Mouse (Mus musculus) erythroblast, embryonic 14.5 days (primary cell): ENCODE results near the gene Ddx41. TPM values are rescaled to one million over a fixed set of nuclear protein-coding genes. Genes with fewer than 3 reads are reported as not detected.
"Not testable (repeated sequence)": the region's sequence is repeated elsewhere in the genome, so short reads cannot be mapped to it uniquely, and the experiment has no call there.

Experiments used
- H3K27me3 ChIP-seq: 2 replicates; pipeline ENCODE4 v1.6.1; 2012; ENCODE audit warnings: inconsistent platforms; ENCODE audit not compliant: control insufficient read depth
- H3K36me3 ChIP-seq: 2 replicates; pipeline ENCODE4 v1.6.1; 2012; ENCODE audit warnings: mild to moderate bottlenecking, inconsistent platforms; ENCODE audit not compliant: control insufficient read depth
- H3K4me1 ChIP-seq: 2 replicates; pipeline ENCODE4 v1.6.1; 2012; ENCODE audit warnings: inconsistent platforms; ENCODE audit not compliant: control insufficient read depth
- H3K4me3 ChIP-seq: replicated peaks from 2 replicates; pipeline ENCODE3; 2012; ENCODE audit warnings: moderate library complexity, mild to moderate bottlenecking, inconsistent platforms
- H3K9me3 ChIP-seq: 2 replicates; pipeline ENCODE4 v1.6.1; 2012; ENCODE audit warnings: low read length, inconsistent platforms, mixed read lengths; ENCODE audit not compliant: control insufficient read depth
- GATA1 ChIP-seq: IDR thresholded peaks from 2 replicates; pipeline ENCODE4 v1.6.1; 2012; ENCODE audit warnings: low read length, inconsistent platforms, mixed read lengths
- TAL1 ChIP-seq: IDR thresholded peaks from 3 replicates; pipeline ENCODE4 v1.6.1; 2012; ENCODE audit warnings: low read length, inconsistent platforms, mixed read lengths
- polyA plus RNA-seq: library from polyadenylated mRNA; stranded (reverse); fragments of >175 nt; gene quantifications from 2 replicates; pipeline ENCODE4 v1.2.3, GENCODE M21; 2012

The Ddx41 gene
- 4.7 and 5.2 TPM in 2 replicates for polyA plus RNA-seq

GRCm38 (mm10) chr13:55536194-55537175, at the start of gene Ddx41:
Gene Ddx41, minus strand, starts transcription at chr13:55536658.
- TF ChIP-seq TAL1 (no peak), GATA1 (peak; percentile 98)
- Histone ChIP-seq H3K9me3 (no peaks in the 10 kb centered on the region), H3K4me1 (peaks cover 42% of the 10 kb centered on the region), H3K36me3 (peaks cover 75% of the 10 kb centered on the region), H3K27me3 (no peaks in the 10 kb centered on the region), H3K4me3 (peak within 1 kb of the TSS; percentile 80)

GRCm38 (mm10) chr13:55578086-55578485, 41.6 kb upstream of the Ddx41 start:
- Histone ChIP-seq H3K9me3 (no peaks in the 10 kb centered on the region), H3K36me3 (no peaks in the 10 kb centered on the region), H3K4me3 (no peak overlapping the region), H3K4me1 (no peaks in the 10 kb centered on the region; the same call in 1 of the 2 replicates), H3K27me3 (no peaks in the 10 kb centered on the region; the same call in none of the 2 replicates)
- TF ChIP-seq GATA1 (no peak), TAL1 (no peak)

GRCm38 (mm10) chr13:55576872-55577271, 40.4 kb upstream of the Ddx41 start:
- not testable (repeated sequence) for H3K27me3 ChIP-seq, H3K4me1 ChIP-seq, H3K9me3 ChIP-seq, H3K4me3 ChIP-seq, H3K36me3 ChIP-seq

- TF ChIP-seq GATA1 (no peak), TAL1 (no peak)
- Histone ChIP-seq H3K36me3 (no peaks in the 10 kb centered on the region), H3K9me3 (no peaks in the 10 kb centered on the region), H3K4me3 (no peak overlapping the region), H3K4me1 (peaks cover 12% of the 10 kb centered on the region), H3K27me3 (no peaks in the 10 kb centered on the region)
These were observed 39.5 kb upstream of the Ddx41 start for GRCm38 (mm10) chr13:55575932-55576331.

- no peak for TF ChIP-seq TAL1
- no peak for TF ChIP-seq GATA1
- H3K4me3 ChIP-seq, result no peak overlapping the region
These were observed 37.9 kb upstream of the Ddx41 start for GRCm38 (mm10) chr13:55574321-55574720.

GRCm38 (mm10) chr13:55573432-55573831, 37.0 kb upstream of the Ddx41 start, which contains the start of gene Tmed9:
Gene Tmed9, plus strand, starts transcription at chr13:55573732.
- H3K9me3 ChIP-seq, result no peaks in the 10 kb centered on the region
- peaks cover 4% of the 10 kb centered on the region for H3K36me3 ChIP-seq
- H3K27me3 ChIP-seq, result no peaks in the 10 kb centered on the region
- TF ChIP-seq TAL1 (no peak), GATA1 (no peak)
- H3K4me1 ChIP-seq, result peaks cover 28% of the 10 kb centered on the region
- H3K4me3 ChIP-seq, result no peak within 1 kb of the TSS

More at GRCm38 (mm10) chr13:55574321-55574720, 37.9 kb upstream of the Ddx41 start:
- H3K27me3 ChIP-seq, result no peaks in the 10 kb centered on the region
- no peaks in the 10 kb centered on the region for H3K9me3 ChIP-seq
- H3K4me1 ChIP-seq, result peaks cover 24% of the 10 kb centered on the region
- no peaks in the 10 kb centered on the region for H3K36me3 ChIP-seq

GRCm38 (mm10) chr13:55571977-55572376, 35.5 kb upstream of the Ddx41 start:
- TF ChIP-seq GATA1, result no peak
- TF ChIP-seq TAL1, result no peak
- peaks cover 17% of the 10 kb centered on the region for H3K36me3 ChIP-seq
- H3K9me3 ChIP-seq, result no peaks in the 10 kb centered on the region
- H3K27me3 ChIP-seq, result no peaks in the 10 kb centered on the region
- H3K4me3 ChIP-seq, result peak overlapping the region; percentile 99
- peaks cover 32% of the 10 kb centered on the region for H3K4me1 ChIP-seq

- no peak for TF ChIP-seq GATA1
- TF ChIP-seq TAL1, result no peak
- peaks cover 33% of the 10 kb centered on the region for H3K4me1 ChIP-seq
- no peaks in the 10 kb centered on the region for H3K27me3 ChIP-seq
- peaks cover 24% of the 10 kb centered on the region for H3K36me3 ChIP-seq
- H3K4me3 ChIP-seq, result peak within 1 kb of the TSS; percentile 99
- H3K9me3 ChIP-seq, result no peaks in the 10 kb centered on the region
These were observed 34.7 kb upstream of the Ddx41 start, which contains the start of gene Fam193b for GRCm38 (mm10) chr13:55571027-55571751. Gene Fam193b, minus strand, starts transcription at chr13:55571120.
